Mouse (Mus musculus): ENCODE results near the gene Gm49378.

Gm49378 gene

GRCm38 (mm10) chr14:55590748-55591330 is 46.9 kb downstream of the Gm49378 start, which contains the start of gene Psme2:
Gene Psme2, minus strand, starts transcription at chr14:55591113.
- in situ Hi-C loops (cut with MseI, MboI): no loop called here

GRCm38 (mm10) chr14:55589771-55590448 is 47.8 kb downstream of the Gm49378 start:
- in situ Hi-C loops (cut with MseI, MboI): no loop called here

GRCm38 (mm10) chr14:55589271-55589670 is 48.4 kb downstream of the Gm49378 start:
- in situ Hi-C loops (cut with MseI, MboI): no loop called here

GRCm38 (mm10) chr14:55586149-55586548 is 51.5 kb downstream of the Gm49378 start:
- in situ Hi-C loops (cut with MseI, MboI): no loop called here

GRCm38 (mm10) chr14:55585566-55585960 is 52.1 kb downstream of the Gm49378 start:
- in situ Hi-C loops (cut with MseI, MboI): no loop called here

- in situ Hi-C loops (cut with MseI, MboI): no loop called here
These were observed 52.8 kb downstream of the Gm49378 start, which contains the start of gene Emc9 for GRCm38 (mm10) chr14:55584702-55585565. Gene Emc9, minus strand, starts transcription at chr14:55585302.

- in situ Hi-C loops (cut with MseI, MboI): no loop called here
These were observed 53.4 kb downstream of the Gm49378 start for GRCm38 (mm10) chr14:55584303-55584701.

GRCm38 (mm10) chr14:55581981-55582681 is 55.6 kb downstream of the Gm49378 start:
- in situ Hi-C loops (cut with MseI, MboI): no loop called here

- in situ Hi-C loops (cut with MseI, MboI): no loop called here
These were observed 57.0 kb downstream of the Gm49378 start for GRCm38 (mm10) chr14:55580731-55581130.

- in situ Hi-C loops (cut with MseI, MboI): no loop called here
These were observed 57.9 kb downstream of the Gm49378 start for GRCm38 (mm10) chr14:55579511-55580496.

All from mouse trophoblast stem cell (cell line).